Mouse (Mus musculus) cerebellum, adult 2 months (tissue): ENCODE results near the gene Csnk1d. TPM values are rescaled to one million over a fixed set of nuclear protein-coding genes. Genes with fewer than 3 reads are reported as not detected.

ENCODE experiments used
- DNase-seq, 2 experiments: peaks; one replicate each; pipeline ENCODE4 v3.0.0; 2021
- H3K27ac ChIP-seq: fragments of 200-500 bp; 2 replicates; pipeline ENCODE4 v1.5.1; 2012; ENCODE audit warnings: low read length, control low read depth, inconsistent platforms; ENCODE audit not compliant: insufficient read depth
- H3K27me3 ChIP-seq: fragments of 200-500 bp; 2 replicates; pipeline ENCODE4 v1.6.1; 2012; ENCODE audit warnings: inconsistent platforms, mild to moderate bottlenecking, low read length, moderate library complexity; ENCODE audit not compliant: control insufficient read depth, insufficient read depth
- H3K4me1 ChIP-seq: fragments of 200-500 bp; 2 replicates; pipeline ENCODE4 v1.6.1; 2011; ENCODE audit warnings: low read length; ENCODE audit not compliant: control insufficient read depth, insufficient read depth
- H3K4me3 ChIP-seq: fragments of 200-500 bp; replicated peaks from 2 replicates; pipeline ENCODE3; 2011; ENCODE audit warnings: mild to moderate bottlenecking, low read depth, low read length, control low read depth; ENCODE audit not compliant: insufficient read depth
- CTCF ChIP-seq: fragments of 200-500 bp; IDR thresholded peaks from 2 replicates; pipeline ENCODE4 v1.5.1; 2011; ENCODE audit warnings: low read depth, mild to moderate bottlenecking, control low read depth, low read length, moderate library complexity, borderline replicate concordance; ENCODE audit not compliant: insufficient read depth
- POLR2A ChIP-seq: fragments of 200-500 bp; IDR thresholded peaks from 2 replicates; pipeline ENCODE4 v1.6.1; 2011; ENCODE audit warnings: low read length, control low read depth, borderline replicate concordance; ENCODE audit not compliant: insufficient read depth
- WGBS: fragments of 180-500 bp; shearing (Covaris S2); methylation state at CpG from one replicate; pipeline ENCODE4 v1.1.7; 2018; 5-methylcytosine and 5-hydroxymethylcytosine counted together
- polyA plus RNA-seq: library from polyadenylated mRNA; depleted of rRNA; stranded (reverse); fragments of >200 nt; gene quantifications from 2 replicates; pipeline ENCODE4 v1.2.3, GENCODE M21; 2012

Gene Csnk1d
- polyA plus RNA-seq, 1 experiment = 111 TPM

- DNase-seq = no peak
- no peak for TF ChIP-seq POLR2A
- TF ChIP-seq CTCF = no peak
- WGBS = 42% methylated on average over 4 of the region's 4 CpGs
- H3K4me1 ChIP-seq = no peaks in the 10 kb centered on the region
- no peak overlapping the region for H3K27ac ChIP-seq
- H3K27me3 ChIP-seq = no peaks in the 10 kb centered on the region
- H3K4me3 ChIP-seq = no peak overlapping the region
Observed at GRCm38 (mm10) chr11:120938795-120939194, 52.3 kb downstream of the Csnk1d start.

- no peak overlapping the region for H3K4me3 ChIP-seq
- no peaks in the 10 kb centered on the region for H3K27me3 ChIP-seq
- H3K27ac ChIP-seq = no peak overlapping the region
- WGBS = 97% methylated on average over 1 of the region's 1 CpGs
- DNase-seq = no peak
- no peaks in the 10 kb centered on the region for H3K4me1 ChIP-seq
- TF ChIP-seq CTCF (no peak), POLR2A (no peak)
Observed at GRCm38 (mm10) chr11:120937976-120938375, 53.2 kb downstream of the Csnk1d start.

GRCm38 (mm10) chr11:120932564-120933398 lies 58.3 kb downstream of the Csnk1d start, which contains the start of gene Ccdc57:
Ccdc57 (minus strand) TSS chr11:120932872.
- Histone ChIP-seq H3K4me3 (peak within 1 kb of the TSS; percentile 91), H3K27ac (peak within 1 kb of the TSS; percentile 54; the same call in 1 of the 2 replicates), H3K27me3 (no peaks in the 10 kb centered on the region), H3K4me1 (no peaks in the 10 kb centered on the region)
- DNase-seq = peak; percentile 91 to 97
- 9% methylated on average over 44 of the region's 44 CpGs for WGBS
- TF ChIP-seq CTCF = no peak
- peak; percentile 36; the same call in 1 of the 2 replicates for TF ChIP-seq POLR2A

GRCm38 (mm10) chr11:120931479-120931878 lies 59.7 kb downstream of the Csnk1d start:
- H3K4me1 ChIP-seq = no peaks in the 10 kb centered on the region
- H3K27me3 ChIP-seq = no peaks in the 10 kb centered on the region
- no peak for DNase-seq
- 94% methylated on average over 4 of the region's 4 CpGs for WGBS
- no peak overlapping the region for H3K27ac ChIP-seq
- TF ChIP-seq CTCF (no peak), POLR2A (no peak)
- no peak overlapping the region for H3K4me3 ChIP-seq

- Histone ChIP-seq H3K4me1 (no peaks in the 10 kb centered on the region), H3K4me3 (no peak overlapping the region), H3K27me3 (no peaks in the 10 kb centered on the region), H3K27ac (no peak overlapping the region)
- DNase-seq = no peak
- 97% methylated on average over 4 of the region's 4 CpGs for WGBS
- TF ChIP-seq POLR2A (no peak), CTCF (no peak)
Observed at GRCm38 (mm10) chr11:120928468-120928867, 62.7 kb downstream of the Csnk1d start.

GRCm38 (mm10) chr11:120922528-120922927 lies 68.6 kb downstream of the Csnk1d start:
- 91% methylated on average over 3 of the region's 3 CpGs for WGBS
- TF ChIP-seq POLR2A (no peak), CTCF (no peak)
- Histone ChIP-seq H3K27ac (no peak overlapping the region), H3K27me3 (no peaks in the 10 kb centered on the region), H3K4me1 (no peaks in the 10 kb centered on the region), H3K4me3 (no peak overlapping the region)
- no peak for DNase-seq

- 96% methylated on average over 5 of the region's 5 CpGs for WGBS
- Histone ChIP-seq H3K27ac (no peak overlapping the region), H3K4me3 (no peak overlapping the region), H3K27me3 (no peaks in the 10 kb centered on the region), H3K4me1 (no peaks in the 10 kb centered on the region)
- TF ChIP-seq CTCF (no peak), POLR2A (no peak)
- DNase-seq = no peak
Observed at GRCm38 (mm10) chr11:120917756-120918155, 73.4 kb downstream of the Csnk1d start.

GRCm38 (mm10) chr11:120916477-120916876 lies 74.7 kb downstream of the Csnk1d start:
- no peak for TF ChIP-seq CTCF
- TF ChIP-seq POLR2A = no peak
- Histone ChIP-seq H3K27me3 (no peaks in the 10 kb centered on the region), H3K4me3 (no peak overlapping the region), H3K4me1 (no peaks in the 10 kb centered on the region), H3K27ac (no peak overlapping the region)
- DNase-seq = no peak
- 81% methylated on average over 3 of the region's 3 CpGs for WGBS
